Mouse (Mus musculus) thymus, postnatal 10 days (tissue): Measurements from ENCODE around the gene Pgm1.

Experiments
- DNase-seq, 2 experiments: peaks; one replicate each; pipeline ENCODE4 v3.0.0; 2021; ENCODE audit warnings: low spot score in 2 of 2

The Pgm1 gene

DNA sequence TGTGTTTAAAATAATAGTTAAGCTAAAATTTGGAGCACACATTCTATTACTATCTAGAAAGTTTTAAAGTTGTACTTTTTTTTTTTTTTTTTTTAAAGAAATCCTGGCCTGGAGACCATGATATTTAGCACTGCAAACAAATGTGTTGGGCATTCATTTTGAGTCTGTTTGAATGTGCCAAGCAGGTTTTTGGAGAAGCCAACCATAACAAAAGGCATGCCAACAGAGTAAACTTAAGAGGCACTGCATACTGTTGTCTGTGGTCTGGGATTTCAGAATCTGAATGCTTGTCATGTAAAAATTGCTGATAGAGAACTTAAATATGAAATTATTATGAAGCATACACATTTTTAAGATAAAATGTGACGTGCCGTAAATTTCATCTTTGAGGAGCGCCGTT, 28.0 kb downstream of the Pgm1 start:
- no peak for DNase-seq

DNA sequence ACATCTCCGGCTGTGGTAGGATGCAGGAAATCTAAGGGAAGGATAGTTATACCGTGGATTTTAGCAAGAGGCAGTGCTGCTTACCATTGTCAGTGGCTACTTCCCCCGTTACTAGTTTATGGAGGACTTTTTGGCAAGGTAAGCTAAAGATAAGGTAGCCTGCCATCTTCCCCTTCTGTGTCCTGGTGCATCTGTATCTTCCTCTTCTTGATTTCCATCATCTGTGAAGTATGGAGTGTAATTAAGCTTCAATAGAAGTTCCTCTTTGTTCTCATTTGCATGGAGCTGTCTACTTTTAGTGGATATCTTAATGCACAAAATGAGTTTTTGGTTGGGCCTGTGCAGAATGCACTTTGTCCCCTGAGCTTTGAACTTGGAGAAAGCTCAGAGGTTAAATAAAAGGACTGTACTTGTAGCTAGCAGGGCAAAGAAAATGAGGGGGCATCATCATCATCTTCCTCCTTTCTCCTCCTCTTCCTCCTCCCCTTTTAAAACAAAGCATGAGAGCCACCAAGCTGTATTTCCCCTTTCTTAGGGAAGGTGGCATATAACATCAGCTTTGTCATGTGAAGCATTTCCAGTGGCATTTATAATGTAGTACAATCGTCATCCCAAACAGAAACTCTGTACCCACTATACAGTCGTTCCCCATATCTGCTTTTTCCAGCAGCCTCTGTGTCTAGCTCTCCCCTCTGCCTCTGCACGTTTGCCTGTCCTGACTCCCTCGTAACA, 29.0 kb downstream of the Pgm1 start:
- no peak for DNase-seq

DNA sequence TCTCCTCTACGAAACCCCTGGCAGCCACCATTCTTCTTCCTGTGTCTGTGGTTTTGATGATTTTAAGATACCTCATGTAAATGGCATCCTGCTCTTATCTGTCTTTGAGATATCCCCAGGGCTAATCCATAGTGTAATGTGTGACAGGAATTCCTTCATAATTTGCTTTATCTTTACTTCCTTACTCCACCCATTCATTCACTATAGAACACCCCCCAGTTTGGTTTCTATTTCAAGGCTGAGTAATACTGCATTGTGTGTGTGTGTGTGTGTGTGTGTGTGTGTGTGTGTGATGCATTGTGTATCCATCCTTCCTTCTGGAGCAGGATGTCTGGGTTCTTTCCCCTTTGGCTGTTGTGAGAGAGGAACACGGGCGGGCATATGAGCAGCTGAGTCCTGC, 30.1 kb downstream of the Pgm1 start:
- no peak for DNase-seq

DNA sequence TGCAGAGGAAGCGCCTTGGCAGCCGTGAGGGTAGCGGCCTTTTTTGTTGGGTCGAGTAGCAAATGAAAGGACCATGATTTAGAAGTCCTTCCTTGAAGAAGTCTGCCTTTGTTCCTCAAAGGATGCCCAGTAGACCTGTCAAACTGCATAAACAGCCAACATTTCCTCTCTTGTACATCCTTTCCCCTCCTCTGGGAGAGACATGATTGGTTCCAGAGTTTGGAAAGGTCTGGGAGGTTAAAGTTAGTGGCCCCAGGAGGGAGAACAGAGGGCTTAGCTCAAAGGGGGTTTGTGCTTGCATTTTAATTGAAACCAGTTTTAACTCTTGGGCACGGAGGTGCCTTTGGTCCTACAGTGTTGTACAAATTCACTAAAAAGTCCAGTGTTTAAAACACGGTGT, 37.3 kb downstream of the Pgm1 start:
- no peak for DNase-seq

DNA sequence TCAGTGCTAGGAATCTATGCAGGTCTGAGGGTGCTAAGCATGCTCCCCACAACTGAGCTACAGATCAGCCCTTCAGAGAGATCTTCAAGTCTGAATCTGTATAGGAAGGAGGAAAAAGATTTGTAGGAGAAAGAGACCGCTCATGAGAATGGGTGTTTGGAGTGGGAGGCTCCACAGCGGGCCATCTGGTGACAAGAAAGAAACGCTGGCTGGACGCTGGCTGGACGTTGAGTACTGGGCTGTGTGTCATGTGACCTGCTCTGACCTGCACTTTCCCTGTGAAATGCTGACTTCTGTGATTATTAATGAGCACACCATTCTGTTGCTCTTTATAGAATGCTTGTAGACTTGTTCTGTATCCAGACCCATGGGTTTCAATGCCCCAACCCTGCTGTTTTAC, 40.1 kb downstream of the Pgm1 start:
- DNase-seq, result no peak

DNA sequence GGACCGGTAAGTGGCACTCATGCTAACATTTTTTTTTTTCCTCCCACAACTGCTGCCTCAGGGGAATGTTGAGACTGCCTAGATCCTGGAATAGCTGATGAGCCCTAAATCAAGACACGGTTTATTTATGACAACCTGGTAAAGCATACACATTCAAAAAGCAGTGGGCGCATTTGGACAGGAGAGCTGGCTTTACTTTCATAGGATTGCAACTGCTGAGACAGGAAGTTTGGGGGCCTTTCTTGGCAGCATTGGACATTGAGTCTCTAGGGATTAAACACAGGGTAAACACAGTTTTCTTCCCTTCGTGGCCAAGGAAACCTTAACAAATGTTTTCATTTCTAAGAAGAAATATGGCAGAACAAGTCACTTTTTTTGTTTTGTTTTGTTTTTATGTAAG, 40.9 kb downstream of the Pgm1 start:
- no peak for DNase-seq

DNA sequence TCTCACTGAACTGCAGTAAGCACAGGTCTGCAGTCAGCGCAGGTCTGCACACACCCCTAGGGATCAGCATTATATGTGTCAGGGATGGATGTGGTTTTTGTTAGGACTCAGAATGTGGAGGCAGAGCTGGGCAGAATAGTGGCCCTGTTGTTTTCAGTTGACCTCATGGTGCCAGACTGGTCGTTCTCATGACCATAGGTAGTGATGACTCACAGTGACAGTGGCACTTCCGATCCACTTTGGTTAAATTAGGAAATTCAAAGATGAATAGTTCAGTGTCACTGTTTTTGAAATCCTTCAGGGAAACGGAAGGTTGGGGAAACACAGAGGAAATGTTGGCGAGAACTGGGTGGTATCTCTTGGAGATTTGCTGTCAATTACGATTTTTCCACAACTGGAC, 43.7 kb downstream of the Pgm1 start:
- no peak for DNase-seq

DNA sequence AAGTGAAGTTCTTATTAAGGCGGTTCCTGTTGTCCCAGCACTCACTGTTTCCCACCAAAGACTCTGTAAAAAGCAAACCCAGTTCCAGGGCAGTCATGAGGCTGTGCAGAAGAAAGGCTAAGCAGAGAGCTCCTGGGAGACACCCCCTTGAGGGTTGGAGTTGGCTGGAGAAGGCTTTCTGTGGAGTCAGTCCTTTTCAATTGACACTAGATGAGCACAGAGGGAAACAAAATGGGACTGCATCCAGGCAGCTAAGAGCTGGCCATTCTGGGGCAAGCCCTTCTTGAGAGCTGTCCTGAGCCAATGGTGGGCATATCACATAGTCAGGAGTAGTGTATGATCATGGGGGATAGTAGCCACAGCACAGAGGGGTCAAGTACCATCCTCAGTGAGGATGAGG, 44.7 kb downstream of the Pgm1 start:
- no peak for DNase-seq

DNA sequence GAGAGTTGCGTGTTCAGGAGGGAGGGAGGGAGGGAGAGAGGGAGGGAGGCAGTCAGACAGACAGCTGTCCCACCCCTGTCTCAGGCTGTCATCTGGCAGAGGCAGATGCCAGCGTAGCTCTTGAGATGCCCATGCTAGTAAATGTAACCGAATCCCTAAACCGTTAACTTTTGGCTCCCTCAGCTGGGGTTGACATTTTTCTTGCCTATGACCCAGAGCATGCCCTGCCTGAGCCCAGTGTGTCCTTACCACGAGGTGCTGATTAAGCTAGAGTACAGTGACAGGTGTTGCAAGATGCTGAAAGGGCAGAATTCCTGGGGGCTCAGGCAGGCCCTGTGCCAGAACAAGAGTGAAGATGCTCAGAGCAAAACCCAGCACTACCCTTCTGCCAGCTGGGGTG, 45.2 kb downstream of the Pgm1 start:
- no peak for DNase-seq

DNA sequence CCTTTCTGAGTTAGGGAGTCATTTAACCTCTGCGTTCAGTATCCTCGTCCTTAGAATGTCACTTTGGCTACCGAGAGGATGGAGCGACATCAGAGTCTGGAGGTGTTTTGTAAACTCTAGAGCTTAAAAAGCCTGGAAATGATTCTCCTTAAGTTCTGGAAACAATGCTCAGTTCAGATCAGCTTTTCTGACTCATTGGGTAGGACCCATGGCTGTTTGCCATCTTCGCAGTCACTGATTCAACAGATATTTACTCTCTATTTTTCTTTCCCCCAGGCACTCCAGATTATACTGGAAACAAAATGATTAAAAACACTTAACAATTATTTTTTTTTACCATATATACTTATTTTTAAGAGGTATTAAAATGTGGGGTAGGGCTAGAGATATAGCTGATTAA, 50.1 kb downstream of the Pgm1 start:
- no peak for DNase-seq

DNA sequence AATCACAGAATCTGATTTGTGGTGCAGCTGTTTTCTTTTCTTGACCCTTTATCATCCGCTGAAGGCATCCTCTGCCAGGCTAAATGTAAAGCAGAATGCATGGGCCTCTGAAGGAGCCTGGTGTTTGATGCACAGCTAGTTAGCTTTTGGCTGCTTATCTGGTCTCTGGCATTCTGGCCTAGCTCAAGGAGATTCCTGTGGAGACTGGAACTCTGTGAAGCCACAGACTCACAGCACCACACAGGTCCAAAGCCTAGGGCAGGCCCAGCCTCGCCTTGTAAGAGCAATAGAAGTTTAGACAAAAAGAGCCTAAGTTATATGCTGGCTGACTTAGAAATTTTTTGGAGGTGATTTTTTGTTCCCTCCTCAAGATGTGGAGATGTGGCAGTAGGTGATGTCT, 52.0 kb downstream of the Pgm1 start:
- no peak for DNase-seq

DNA sequence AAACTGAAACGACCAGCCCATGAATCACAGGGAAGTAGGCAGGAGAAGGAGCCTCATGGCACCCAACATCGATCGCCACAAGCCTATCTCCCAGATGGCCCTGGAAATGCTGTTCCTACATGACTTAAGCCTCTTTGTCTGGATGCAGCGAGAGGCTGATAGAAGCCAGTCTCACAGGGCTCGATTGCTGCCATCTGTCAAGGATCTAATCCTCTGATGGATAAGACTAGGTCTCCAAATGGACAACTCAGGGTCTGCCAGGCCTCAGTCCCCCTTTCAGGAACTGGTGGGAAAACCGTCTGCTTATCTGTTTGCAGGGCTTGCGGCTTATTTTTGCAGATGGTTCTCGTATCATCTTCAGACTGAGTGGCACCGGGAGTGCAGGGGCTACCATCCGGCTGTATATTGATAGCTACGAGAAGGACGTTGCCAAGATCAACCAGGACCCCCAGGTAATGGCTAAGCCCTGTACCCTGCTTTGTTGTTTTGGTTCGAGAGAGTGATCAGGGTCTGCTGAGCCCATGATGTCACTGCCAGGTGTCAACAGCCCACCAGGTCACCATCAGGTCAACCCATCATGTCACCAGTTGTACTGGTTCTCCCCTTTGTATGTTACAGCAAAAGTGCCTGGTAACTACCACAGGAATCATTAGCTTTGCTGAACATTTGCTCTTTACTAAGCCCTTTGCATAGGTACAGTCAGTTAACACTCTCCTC, 54.6 kb downstream of the Pgm1 start:
- no peak for DNase-seq

DNA sequence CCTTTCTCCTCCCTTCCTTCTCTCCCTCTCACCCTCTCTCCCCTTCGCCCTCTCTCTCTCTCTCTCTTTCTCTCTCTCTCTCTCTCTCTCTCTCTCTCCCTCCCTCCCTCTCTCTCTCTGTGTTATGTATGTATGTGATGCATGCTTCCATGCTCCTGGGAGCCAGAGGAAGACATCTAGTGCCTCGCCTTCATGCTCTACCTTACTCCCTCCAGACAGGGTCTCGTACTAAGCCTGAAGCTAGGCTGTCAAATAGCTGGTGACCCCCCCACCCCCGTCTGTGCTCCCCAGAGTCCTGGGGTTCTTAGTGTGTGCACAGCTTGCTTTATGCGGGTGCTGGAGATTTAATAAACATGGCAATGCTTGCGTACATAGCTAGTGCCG, 55.1 kb downstream of the Pgm1 start:
- DNase-seq, result no peak

DNA sequence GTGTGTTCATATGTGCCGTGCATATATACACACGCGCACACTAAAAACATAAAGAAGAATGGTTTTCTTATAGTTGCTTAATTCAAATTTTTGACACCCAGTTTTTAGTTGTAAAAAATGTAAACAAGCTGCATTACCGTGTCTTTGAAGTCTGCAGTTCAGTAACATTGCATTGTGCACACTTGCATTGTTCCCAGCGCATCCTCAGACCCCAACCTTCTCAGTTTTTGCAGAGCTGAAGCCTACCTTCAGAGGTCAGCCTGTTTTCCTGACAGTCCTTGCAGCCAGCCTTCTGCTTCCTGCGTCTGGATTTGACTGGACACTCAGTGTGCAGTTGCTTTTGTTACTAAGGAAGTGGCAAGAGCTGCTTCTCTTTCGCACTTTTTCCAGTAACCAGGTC, 55.9 kb downstream of the Pgm1 start:
- DNase-seq, result no peak

DNA sequence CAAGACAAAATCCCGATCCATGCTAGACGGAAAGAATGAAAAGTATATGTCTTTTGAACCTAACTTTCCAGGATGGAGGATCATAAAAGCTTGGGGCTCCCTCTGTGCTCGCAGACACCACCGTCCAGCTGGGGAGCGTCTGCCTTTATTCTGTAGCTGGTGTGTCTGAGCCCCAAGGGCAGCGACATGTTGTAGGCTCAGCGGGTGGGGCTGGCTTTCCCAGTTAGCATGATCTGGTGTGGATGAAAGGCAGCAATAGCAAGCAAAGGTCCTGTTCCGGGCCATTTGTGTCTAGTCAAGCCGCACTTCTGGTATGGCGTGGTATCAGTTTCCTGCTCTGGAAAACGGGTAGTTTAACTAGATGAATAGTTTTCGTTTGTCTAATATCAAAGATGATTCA, 56.4 kb downstream of the Pgm1 start:
- no peak for DNase-seq

DNA sequence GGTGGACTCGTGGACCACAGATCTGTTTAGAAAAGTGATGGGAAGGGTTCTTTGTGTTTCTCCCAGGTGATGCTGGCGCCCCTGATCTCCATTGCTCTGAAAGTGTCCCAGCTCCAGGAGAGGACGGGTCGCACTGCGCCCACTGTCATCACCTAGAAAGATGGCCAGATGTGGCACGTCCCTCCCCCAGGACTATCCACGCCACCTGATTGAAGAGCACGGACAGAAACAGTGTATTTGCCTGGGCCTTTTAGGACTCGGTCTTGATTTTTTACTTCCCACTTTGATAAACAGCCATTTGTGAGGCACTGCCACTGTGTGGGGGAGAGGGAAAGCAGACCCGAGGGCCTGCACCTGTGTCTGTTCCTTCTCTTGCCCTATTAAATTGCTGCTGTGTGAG, 57.4 kb downstream of the Pgm1 start:
- no peak for DNase-seq

DNA sequence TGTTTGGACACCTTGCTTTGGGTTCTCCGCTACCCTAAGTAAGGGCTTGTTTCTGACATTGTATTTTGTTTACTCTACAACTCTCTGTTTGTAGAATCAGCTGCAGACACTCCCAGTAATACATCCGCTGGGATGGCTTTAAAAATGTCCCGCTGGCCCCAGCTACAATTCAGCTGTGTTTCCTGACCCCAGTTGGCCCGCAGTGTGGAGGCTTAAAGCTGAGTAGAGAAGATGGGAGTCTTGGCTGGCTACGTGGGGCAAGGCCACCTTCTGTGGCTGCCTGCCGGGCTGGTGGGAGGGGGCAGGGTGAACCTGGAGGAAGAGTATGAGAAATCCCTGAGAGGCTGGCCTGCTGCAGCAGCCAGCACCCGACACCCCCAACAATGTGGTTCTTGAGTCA, 59.6 kb downstream of the Pgm1 start:
- no peak for DNase-seq

DNA sequence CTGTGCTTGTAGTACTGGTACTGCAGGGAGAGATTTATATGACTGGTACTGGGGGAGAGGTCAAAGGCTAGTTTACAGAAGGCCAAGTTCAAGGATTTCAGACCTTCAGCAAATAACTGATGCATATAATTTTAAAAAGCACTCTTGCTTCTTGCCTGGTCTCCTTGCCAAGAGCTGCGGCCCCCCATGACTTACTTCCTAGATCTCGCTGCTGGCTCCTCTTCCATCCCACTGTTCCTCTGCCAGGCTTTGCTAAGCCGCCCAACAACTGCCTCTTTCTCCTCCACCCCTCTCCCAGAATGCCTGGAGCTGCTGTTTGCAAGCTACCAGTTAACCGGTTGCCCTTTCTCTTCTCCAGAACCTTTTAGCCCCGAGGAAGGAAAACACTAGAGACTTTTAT, 71.8 kb downstream of the Pgm1 start:
- no peak for DNase-seq

DNA sequence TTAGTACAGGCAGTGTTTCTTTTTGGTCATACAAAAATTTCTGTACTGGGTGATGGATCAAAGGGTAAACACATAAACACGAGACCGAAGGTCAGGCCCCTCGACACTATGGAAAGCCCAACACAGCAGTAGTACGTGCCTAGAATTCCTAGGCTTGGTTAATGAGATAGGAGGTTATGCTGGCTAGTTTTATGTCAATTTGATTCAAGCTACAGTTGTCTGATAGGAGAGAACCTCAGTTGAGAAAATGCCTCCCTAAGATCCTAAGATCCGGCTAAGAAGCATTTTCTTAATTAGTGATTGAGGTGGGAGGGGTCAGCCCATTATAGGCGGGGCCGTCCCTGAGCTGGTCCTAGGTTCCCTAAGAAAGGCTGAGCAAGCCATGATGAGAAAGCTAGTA, 72.6 kb downstream of the Pgm1 start:
- DNase-seq, result no peak

DNA sequence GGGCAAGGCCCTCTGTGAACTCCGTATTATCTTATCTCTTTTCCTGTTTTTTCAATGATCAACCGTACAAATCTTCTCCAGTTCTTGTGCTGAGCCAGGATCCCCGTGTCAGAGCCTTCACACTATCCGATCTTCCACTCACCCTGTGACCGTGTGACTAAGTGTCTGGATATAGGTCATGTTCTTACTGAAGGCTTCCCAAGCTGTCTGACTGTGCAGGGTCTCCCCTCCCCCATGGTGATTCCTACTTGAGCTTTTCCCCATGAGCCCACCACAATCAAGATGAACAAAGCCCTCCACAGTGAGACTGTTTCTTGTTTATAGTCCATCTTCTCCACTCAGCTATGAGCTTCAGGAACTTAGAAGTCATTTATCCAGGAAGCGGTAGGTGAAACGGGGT, 78.5 kb downstream of the Pgm1 start:
- no peak for DNase-seq

DNA sequence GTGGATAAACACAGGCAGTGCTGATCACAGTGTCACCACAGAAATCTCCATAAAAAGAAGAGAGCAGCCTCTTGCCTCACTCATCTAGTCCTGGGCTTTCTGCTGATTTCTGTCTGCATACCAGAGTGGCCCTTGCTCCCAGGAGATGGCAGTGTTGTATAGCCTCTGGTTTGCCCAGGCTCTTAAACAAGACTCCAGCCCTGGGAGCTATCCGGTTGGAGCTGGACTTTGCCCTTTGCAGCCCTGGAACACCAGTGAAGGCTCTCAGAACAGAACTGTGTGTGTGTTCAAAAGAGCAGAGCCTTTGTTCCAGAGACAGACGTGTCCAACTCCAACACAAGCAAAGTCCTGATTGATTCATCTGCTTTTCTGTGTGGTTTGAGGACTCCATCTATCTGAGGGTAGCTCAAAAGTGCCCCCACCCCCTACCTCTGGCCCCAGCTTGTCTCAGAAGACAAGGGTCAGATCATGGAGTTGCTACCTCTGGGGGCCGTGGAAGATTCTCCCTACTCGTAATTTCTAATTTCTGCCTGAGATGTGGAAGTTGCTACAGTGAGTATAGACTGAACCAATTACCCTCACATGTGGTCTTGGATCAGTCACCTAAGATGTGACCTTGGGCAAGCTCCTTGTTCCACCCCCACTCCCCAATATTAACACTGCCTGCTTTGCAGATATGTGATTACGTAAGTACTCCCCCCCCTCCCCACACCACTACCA, 79.3 kb downstream of the Pgm1 start:
- DNase-seq, result no peak

DNA sequence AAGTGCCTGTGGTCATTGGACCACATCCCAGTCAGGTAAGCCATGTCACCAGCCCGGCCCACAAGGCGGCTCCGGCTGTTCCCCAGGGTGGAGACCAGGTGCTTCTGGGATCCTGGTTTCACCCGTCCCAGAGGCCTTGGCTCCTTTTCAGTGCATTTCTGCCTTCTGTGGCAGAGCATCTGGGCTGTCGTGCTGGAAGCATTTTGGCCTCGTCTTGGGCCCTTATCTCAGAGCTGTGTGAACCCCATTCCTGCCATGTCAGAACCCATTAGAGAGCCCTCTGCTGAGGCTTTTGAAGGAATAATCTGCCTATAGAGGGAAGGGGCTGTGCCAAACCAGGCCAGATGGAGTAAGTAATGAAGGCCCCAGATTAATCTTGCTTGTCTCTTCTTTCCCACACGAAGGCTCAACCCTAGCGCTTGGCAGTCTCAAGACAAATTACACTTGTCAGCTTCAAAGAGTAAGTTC, 80.0 kb downstream of the Pgm1 start:
- no peak for DNase-seq

DNA sequence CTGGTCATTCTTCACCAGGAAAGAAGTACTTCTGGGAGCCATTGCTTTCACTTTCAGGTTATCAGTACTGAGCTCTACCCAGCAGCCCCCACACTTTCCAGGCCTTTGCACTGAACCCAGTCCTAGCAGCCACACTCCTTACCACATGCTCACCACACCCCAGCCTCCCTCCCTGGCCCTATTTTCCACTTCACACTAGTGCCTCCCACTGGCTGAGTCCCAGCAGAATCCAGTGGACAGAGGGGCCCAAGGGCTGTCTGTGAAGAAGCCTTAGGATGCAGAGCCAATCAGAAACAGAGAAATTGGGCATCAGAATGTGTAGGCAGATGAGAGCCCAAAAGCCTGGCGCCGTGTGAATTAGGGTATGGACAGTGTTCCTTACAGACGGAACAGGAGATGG, 81.7 kb downstream of the Pgm1 start:
- DNase-seq, result no peak
